ENCODE assay signal across 15 mouse cellular contexts in genomic region chr7:40422125-40422524, GRCm38 (mm10).
DNase-seq lines count a peak whose midpoint lies in the region; ATAC-seq lines count a peak whose summit lies in the region.
"Had no signal": no experiment of that assay in that cellular context is flagged by ENCODE, and none has a peak within 500 bp of the region (broad histone marks: within the 10 kb centered on the region; RNA-seq: fewer than 3 reads in every experiment).

No protein-coding gene starts in this region.

- ATAC-seq in cerebellum, adult (ENCODE audit: insufficient number of reproducible peaks, low FRiP score, low TSS enrichment), result no peak
- ATAC-seq in granulocyte monocyte progenitor cell, adult 5-6 weeks (replicated peaks; ENCODE audit: poor library complexity, severe bottlenecking), result no peak

- intact Hi-C loops in left cerebral cortex, postnatal 4 days (cut with DNase I), result no loop called here

- peak; percentile 1 for DNase-seq in cerebellum, adult 11 months
- peak; percentile 51 for DNase-seq in left cerebral cortex, postnatal 4 days
- DNase-seq in left cerebral cortex, adult 11 months (ENCODE audit: low spot score), result no peak
- DNase-seq in cerebellum, adult 9-10 months, result peak; percentile 6
- peak; percentile 3 for DNase-seq in retina, adult 2 months (ENCODE audit: low read depth, low spot score)
- no peak for DNase-seq in thymus, postnatal 4 days
- DNase-seq: gastrocnemius, adult 2 months; heart, adult 2 months; kidney, adult 18-20 months; kidney, postnatal 25 days; lung, adult 2 months; lung, postnatal 36 days; right cerebral cortex, postnatal 14 days had no signal

Comparison
In these comparisons a context has a peak if more than half of its experiments do, and no peak if none do; other contexts are left out.
1. DNase-seq: peak in cerebellum, adult 11 months (single experiment), left cerebral cortex, postnatal 4 days (single experiment), cerebellum, adult 9-10 months (single experiment) and retina, adult 2 months (single experiment); none in left cerebral cortex, adult 11 months (single experiment) and thymus, postnatal 4 days (single experiment).